In the genomic region with DNA sequence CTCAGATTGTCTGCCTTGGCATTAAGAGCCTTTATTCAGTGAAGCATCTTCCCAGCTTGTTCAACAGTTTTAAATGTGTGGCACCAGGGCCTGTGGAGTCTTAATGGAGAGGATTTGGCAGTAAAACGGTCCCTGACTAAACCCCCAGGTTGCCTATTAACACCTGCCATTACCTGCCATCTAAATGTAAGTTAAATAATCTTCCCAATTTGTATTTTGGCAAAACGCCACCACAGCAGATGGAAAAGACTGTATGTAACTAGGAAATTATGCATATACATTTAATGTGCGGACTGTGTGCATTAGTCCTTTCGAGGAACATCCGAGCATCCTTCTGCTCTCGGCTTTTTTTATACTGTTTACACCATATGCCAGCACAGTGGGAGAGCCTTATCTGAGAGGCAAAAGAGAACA, we compare ENCODE assay signal across 12 mouse cellular contexts.
DNase-seq lines count a peak whose midpoint lies in the region; ATAC-seq and TF ChIP-seq lines count a peak whose summit lies in the region.
"Had no signal": no experiment of that assay in that cellular context is flagged by ENCODE, and none has a peak within 500 bp of the region (broad histone marks: within the 10 kb centered on the region; RNA-seq: fewer than 3 reads in every experiment).

No protein-coding gene starts in this region.

- ATAC-seq in neural tube, embryonic 13.5 days (ENCODE audit: low read depth) = peak; percentile 81
- ATAC-seq in inflammation-experienced regulatory T-cells, adult 6 months = no peak

- no peak overlapping the region for H3K9ac ChIP-seq in neural tube, embryonic 13.5 days
- H3K9ac ChIP-seq: embryonic facial prominence, embryonic 12.5 days had no signal

- no peaks in the 10 kb centered on the region for H3K9me3 ChIP-seq in neural tube, embryonic 13.5 days
- H3K9me3 ChIP-seq: embryonic facial prominence, embryonic 12.5 days; limb, embryonic 10.5 days had no signal

- no peak for TF ChIP-seq CTCF in left cerebral cortex, adult 2 months (IDR thresholded peaks at IDR 0.05)

- WGBS in neural tube, embryonic 13.5 days = 66% methylated on average over 6 of the region's 6 CpGs

- intact Hi-C loops in left cerebral cortex, adult 2 months (cut with DNase I) = loop anchor here (2.0 to 10.0 kb wide), 2 partner anchors 40 to 288 kb away; partner anchors contain the start of gene Khdrbs2

- no peaks in the 10 kb centered on the region for H3K36me3 ChIP-seq in neural tube, embryonic 13.5 days
- H3K36me3 ChIP-seq: embryonic facial prominence, embryonic 12.5 days; limb, embryonic 10.5 days had no signal

- no peak overlapping the region for H3K4me3 ChIP-seq in neural tube, embryonic 13.5 days
- H3K4me3 ChIP-seq in left cerebral cortex, adult 2 months = no peak overlapping the region
- H3K4me3 ChIP-seq: embryonic facial prominence, embryonic 12.5 days; gastrocnemius, adult 2 months; limb, embryonic 10.5 days had no signal

- no peaks in the 10 kb centered on the region for H3K27me3 ChIP-seq in neural tube, embryonic 13.5 days
- H3K27me3 ChIP-seq: embryonic facial prominence, embryonic 12.5 days had no signal

- H3K4me2 ChIP-seq in neural tube, embryonic 13.5 days = no peak overlapping the region
- H3K4me2 ChIP-seq: embryonic facial prominence, embryonic 12.5 days had no signal

- no peaks in the 10 kb centered on the region for H3K4me1 ChIP-seq in neural tube, embryonic 13.5 days (replicated peaks)
- H3K4me1 ChIP-seq: embryonic facial prominence, embryonic 12.5 days; limb, embryonic 10.5 days had no signal

- no peak for DNase-seq in neural tube, embryonic 10.5 days (ENCODE audit: extremely low spot score, low spot score)
- peak; percentile 67 to 69 for DNase-seq in cerebellum, postnatal 10 days
- peak; percentile 20 to 37 for DNase-seq in left cerebral cortex, adult 2 months (ENCODE audit: extremely low spot score in 1 of 2, low spot score in 2 of 2)
- peak; percentile 51 for DNase-seq in right cerebral cortex, postnatal 36 days (ENCODE audit: low spot score in 2 of 2)
- DNase-seq in adrenal gland, postnatal 25 days = no peak
- DNase-seq in kidney, adult 9 months = no peak
- DNase-seq: gastrocnemius, adult 2 months; kidney, adult 2 months had no signal

- H3K27ac ChIP-seq in neural tube, embryonic 13.5 days (replicated peaks) = no peak overlapping the region
- peak overlapping the region; percentile 42 for H3K27ac ChIP-seq in left cerebral cortex, adult 2 months
- H3K27ac ChIP-seq: embryonic facial prominence, embryonic 12.5 days; gastrocnemius, adult 2 months; limb, embryonic 10.5 days had no signal

Comparison
In these comparisons a context has a peak if more than half of its experiments do, and no peak if none do; other contexts are left out.
1. DNase-seq: peak in cerebellum, postnatal 10 days (2 of 2), left cerebral cortex, adult 2 months (2 of 2) and right cerebral cortex, postnatal 36 days (2 of 2); none in neural tube, embryonic 10.5 days (single experiment), adrenal gland, postnatal 25 days (single experiment) and kidney, adult 9 months (single experiment).